Mouse (Mus musculus) lung, adult 2 months (tissue): Measurements from ENCODE around the gene Cyp2d22.

ENCODE experiments used
- CTCF ChIP-seq: fragments of 200-500 bp; IDR thresholded peaks from 2 replicates; pipeline ENCODE4 v1.5.1; 2011; ENCODE audit warnings: mild to moderate bottlenecking, low read length, control low read depth; ENCODE audit not compliant: insufficient read depth
- POLR2A ChIP-seq: fragments of 200-500 bp; IDR thresholded peaks from 2 replicates; pipeline ENCODE4 v1.6.1; 2011; ENCODE audit warnings: low read depth, mild to moderate bottlenecking, control low read depth, low read length, borderline replicate concordance; ENCODE audit errors: extremely low read depth

DNA sequence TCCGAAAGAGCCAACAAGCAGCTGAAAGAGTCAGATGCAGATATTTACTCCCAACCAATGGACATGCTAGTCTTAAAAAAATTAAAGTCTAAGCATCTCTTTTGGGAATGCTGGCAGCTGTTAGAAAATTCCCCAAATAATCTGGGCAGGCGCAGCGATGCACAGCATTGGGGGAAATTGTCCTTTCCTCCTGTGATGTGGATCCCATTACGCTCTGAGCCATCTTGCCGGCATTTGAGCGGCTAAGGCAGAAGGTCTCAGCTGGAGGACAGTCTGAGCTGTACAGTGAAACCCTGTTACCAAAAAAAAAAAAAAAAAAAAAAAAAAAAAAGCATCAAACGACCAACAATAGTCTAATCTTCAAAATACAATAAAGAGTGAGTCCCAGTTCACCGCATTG, 57.9 kb downstream of the Cyp2d22 start:
- TF ChIP-seq CTCF = no peak
- TF ChIP-seq POLR2A = no peak
